Mouse (Mus musculus): Measurements from ENCODE around the gene Dlg5.

DNA sequence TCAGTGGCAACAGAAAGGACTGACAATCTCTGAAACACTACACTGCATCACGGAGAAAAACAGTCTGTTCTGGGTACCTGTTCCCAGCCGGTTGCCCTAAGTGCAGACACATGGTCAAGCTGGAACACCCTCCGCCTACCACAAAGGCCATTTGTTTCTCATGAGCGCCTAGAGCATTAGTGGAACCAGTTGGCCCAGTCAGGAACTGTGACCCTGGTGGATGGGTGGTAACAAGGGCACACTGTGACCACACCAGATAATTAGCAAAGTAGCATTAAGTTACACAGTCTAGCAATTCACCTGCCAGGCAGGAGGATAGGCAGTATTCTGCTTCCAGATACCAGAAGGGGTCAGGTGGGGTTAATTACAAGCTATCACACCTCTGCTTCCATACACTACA is 29.7 kb downstream of the Dlg5 start:
- TF ChIP-seq CTCF (IDR thresholded peaks at IDR 0.05; ENCODE audit: insufficient read depth, low read length): no peak
- TF ChIP-seq POLR2A (IDR thresholded peaks at IDR 0.05; ENCODE audit: borderline replicate concordance, extremely low read depth, low read depth, low read length): no peak

All from lung, adult 2 months (tissue).